Mouse (Mus musculus) lung, embryonic 14.5 days (tissue): ENCODE results near the gene Gm15557. TPM values are rescaled to one million over a fixed set of nuclear protein-coding genes. Genes with fewer than 3 reads are reported as not detected.
A peak's percentile ranks its signal among the peaks of the same experiment; 100 is the strongest.

Source experiments
- ATAC-seq: fragments of 200-750 bp; cut with Nextera tagmentation; 2 replicates; pipeline ENCODE4 v1.8.0; 2017; ENCODE audit warnings: mild to moderate bottlenecking, moderate TSS enrichment, moderate library complexity; ENCODE audit not compliant: insufficient read depth
- DNase-seq: peaks from one replicate; pipeline ENCODE4 v3.0.0-alpha.2; 2015
- H3K27ac ChIP-seq: fragments of 300-500 bp; sonication (generic); 2 replicates; pipeline ENCODE4 v1.5.1; 2014; ENCODE audit warnings: low read depth, mild to moderate bottlenecking, moderate library complexity
- H3K27me3 ChIP-seq: fragments of 300-500 bp; sonication (generic); 2 replicates; pipeline ENCODE4 v1.6.1; 2014; ENCODE audit warnings: low read length, control low read depth; ENCODE audit not compliant: insufficient read depth
- H3K36me3 ChIP-seq: fragments of 300-500 bp; sonication (generic); 2 replicates; pipeline ENCODE4 v1.6.1; 2014; ENCODE audit warnings: control low read depth; ENCODE audit not compliant: insufficient read depth
- H3K4me1 ChIP-seq: fragments of 300-500 bp; sonication (generic); 2 replicates; pipeline ENCODE4 v1.6.1; 2014; ENCODE audit warnings: antibody characterized with exemption, control low read depth; ENCODE audit not compliant: insufficient read depth
- H3K4me2 ChIP-seq: fragments of 300-500 bp; sonication (generic); 2 replicates; pipeline ENCODE4 v1.6.1; 2014; ENCODE audit warnings: mild to moderate bottlenecking
- H3K4me3 ChIP-seq: fragments of 300-500 bp; sonication (generic); 2 replicates; pipeline ENCODE4 v1.5.1; 2014; ENCODE audit warnings: low read depth, low read length
- H3K9ac ChIP-seq: fragments of 300-500 bp; sonication (generic); 2 replicates; pipeline ENCODE4 v1.6.1; 2014
- H3K9me3 ChIP-seq: fragments of 300-500 bp; sonication (generic); 2 replicates; pipeline ENCODE4 v1.6.1; 2016; ENCODE audit warnings: low read depth, low read length, control low read depth
- CTCF ChIP-seq: IDR thresholded peaks from 2 replicates; pipeline ENCODE4 v1.5.1; 2016; ENCODE audit warnings: antibody characterized with exemption, low read depth
- WGBS: fragments of 180-500 bp; shearing (Covaris S2); extraction: QIAGEN DNeasy Blood & Tissue Kit; methylation state at CpG from one replicate; pipeline ENCODE4 v1.1.7; 2014; 5-methylcytosine and 5-hydroxymethylcytosine counted together
- polyA plus RNA-seq: library from polyadenylated mRNA; unstranded; fragments of >200 nt; fragmentation: Nextera tagmentation; extraction: Ambion mirVana; gene quantifications from 2 replicates; pipeline ENCODE4 v1.2.1, GENCODE M21; 2014

Gm15557 gene
- polyA plus RNA-seq, 1 experiment from 2014 or later, result not detected

DNA sequence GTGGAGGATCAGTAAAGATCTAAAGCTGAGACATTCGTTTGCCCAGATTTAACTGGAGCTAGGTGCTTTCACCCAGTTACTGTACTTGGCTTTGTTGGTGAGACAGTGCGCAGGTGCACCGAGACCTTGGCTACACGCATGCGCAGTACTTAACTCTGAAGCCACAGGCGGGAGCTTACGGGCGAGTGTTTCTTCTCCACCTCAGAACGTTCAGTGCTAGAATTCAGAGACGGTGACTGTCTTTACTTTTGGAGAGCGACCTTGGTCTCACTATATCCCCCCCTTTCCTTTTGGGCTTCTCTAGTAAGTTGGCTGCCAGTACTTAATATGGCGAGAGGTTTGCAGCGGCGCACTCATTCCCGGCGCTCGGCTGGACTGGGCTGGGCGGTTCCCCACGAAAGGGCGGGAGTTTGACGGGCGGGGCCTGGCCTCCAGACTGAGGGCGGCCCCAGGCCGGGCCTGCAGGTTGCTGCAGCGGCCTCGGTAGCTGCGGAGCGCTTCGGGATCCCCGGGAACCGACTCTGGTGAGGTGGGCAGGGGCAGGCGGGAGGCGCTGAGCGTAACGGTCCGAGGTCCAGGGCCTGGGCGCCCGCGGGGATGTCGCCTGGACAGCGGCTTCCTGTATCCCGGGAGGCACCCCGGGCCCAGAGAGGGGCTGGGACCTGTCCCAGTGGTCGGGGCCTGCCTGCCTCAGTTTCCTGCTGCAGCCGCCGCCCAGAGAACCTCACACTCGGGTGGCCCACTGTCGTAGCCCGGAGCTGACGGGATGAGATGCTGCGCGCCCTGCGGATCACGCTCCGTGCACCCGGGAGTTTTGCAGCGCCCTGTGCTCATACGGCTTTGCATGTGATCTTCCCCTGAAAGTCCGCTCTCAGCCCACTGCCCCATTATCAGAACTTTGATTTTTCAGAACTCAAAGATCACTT, 15.9 kb downstream of the Gm15557 start, which contains the start of gene Cep250:
Cep250 (plus strand) TSS at position 325 of the 926 bp plus-strand sequence.
- Histone ChIP-seq H3K36me3 (peaks cover 4% of the 10 kb centered on the region; the same call in 1 of the 2 replicates), H3K9ac (peak within 1 kb of the TSS; percentile 94), H3K9me3 (no peaks in the 10 kb centered on the region), H3K27ac (peak within 1 kb of the TSS; percentile 85), H3K4me1 (0 out of 2 replicates have a peak, but pooled peaks cover 7% of the 10 kb centered on the region), H3K27me3 (no peaks in the 10 kb centered on the region), H3K4me3 (peak within 1 kb of the TSS; percentile 94), H3K4me2 (peak within 1 kb of the TSS; percentile 78)
- DNase-seq, result peak; percentile 95
- no peak for TF ChIP-seq CTCF
- peak; percentile 98 for ATAC-seq
- under 1% methylated on average over 59 of the region's 59 CpGs for WGBS

DNA sequence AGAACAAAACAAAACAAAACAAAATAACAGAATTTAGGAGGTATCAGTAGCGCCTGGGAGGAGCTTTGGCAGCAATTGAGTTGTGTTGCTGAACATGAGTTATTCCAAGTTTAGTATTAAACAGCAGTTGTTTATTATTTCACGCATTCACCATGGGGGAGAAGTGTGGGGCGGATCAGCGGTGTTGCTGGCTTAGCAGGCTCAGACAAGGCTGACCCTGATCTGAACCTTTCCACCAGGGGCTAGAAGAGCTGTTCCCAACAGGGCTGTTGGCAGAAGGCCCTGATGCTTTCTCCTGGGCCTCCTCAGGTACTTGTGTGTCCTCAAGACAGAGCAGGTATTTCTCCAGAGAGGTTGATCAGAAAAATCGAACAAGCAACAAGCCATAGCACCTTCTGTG, 19.5 kb downstream of the Gm15557 start:
- H3K4me2 ChIP-seq, result no peak overlapping the region
- H3K4me1 ChIP-seq, result 0 out of 2 replicates have a peak, but pooled peaks cover 7% of the 10 kb centered on the region
- WGBS, result 70% methylated on average over 5 of the region's 5 CpGs
- no peak overlapping the region for H3K27ac ChIP-seq
- DNase-seq (no peak), ATAC-seq (no peak)
- H3K9me3 ChIP-seq, result no peaks in the 10 kb centered on the region
- no peak overlapping the region for H3K4me3 ChIP-seq
- H3K27me3 ChIP-seq, result no peaks in the 10 kb centered on the region
- peaks cover 37% of the 10 kb centered on the region for H3K36me3 ChIP-seq
- no peak for TF ChIP-seq CTCF
- H3K9ac ChIP-seq, result no peak overlapping the region

DNA sequence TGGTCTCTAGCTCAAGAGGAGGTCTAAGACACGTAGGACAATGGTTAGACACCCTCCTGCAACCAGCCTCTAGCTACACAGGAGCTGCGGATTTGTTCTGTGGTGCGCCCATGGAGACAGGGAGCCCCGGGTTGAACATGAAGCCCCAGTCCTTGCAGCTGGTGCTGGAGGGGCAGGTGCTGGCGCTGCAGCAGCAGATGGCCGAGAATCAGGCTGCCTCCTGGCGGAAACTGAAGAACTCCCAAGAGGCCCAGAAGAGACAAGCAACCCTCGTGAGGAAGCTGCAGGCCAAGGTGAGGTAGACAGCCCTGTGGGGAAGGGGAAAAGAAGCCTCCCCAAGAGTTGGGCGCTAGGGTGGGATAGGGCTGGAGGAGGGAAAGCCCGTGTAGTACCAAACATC, 21.3 kb downstream of the Gm15557 start:
- Histone ChIP-seq H3K27me3 (no peaks in the 10 kb centered on the region), H3K4me3 (no peak overlapping the region), H3K36me3 (peaks cover 54% of the 10 kb centered on the region), H3K4me1 (0 out of 2 replicates have a peak, but pooled peaks cover 7% of the 10 kb centered on the region), H3K9me3 (no peaks in the 10 kb centered on the region), H3K9ac (no peak overlapping the region), H3K4me2 (no peak overlapping the region), H3K27ac (no peak overlapping the region)
- 82% methylated on average over 10 of the region's 10 CpGs for WGBS
- ATAC-seq, result no peak
- no peak for DNase-seq
- TF ChIP-seq CTCF, result no peak

DNA sequence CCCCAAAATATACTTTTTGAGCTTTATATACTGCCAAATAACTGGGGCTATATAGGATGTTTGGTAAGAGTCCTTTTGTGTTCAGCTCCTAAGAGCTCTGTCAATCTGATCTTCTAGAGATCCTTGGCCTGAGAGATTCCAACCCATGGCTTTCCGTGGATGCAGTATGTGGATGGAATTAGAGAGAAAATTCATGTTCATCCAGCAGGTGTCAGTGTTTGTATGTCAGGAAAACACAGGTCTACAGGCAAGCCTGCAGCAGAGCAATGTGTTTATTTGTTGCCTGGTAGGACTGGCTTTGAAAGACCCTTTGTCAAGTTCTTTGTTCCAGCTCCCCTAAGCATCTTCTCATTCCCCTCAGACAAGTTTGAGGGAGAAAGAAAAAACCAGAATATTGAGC, 22.5 kb downstream of the Gm15557 start:
- ATAC-seq (no peak), DNase-seq (peak; percentile 71)
- no peaks in the 10 kb centered on the region for H3K4me1 ChIP-seq
- peaks cover 65% of the 10 kb centered on the region for H3K36me3 ChIP-seq
- WGBS, result 43% methylated on average over 1 of the region's 1 CpGs
- no peak overlapping the region for H3K9ac ChIP-seq
- no peaks in the 10 kb centered on the region for H3K9me3 ChIP-seq
- no peaks in the 10 kb centered on the region for H3K27me3 ChIP-seq
- H3K27ac ChIP-seq, result no peak overlapping the region
- no peak overlapping the region for H3K4me3 ChIP-seq
- TF ChIP-seq CTCF, result peak; percentile 49
- no peak overlapping the region for H3K4me2 ChIP-seq

DNA sequence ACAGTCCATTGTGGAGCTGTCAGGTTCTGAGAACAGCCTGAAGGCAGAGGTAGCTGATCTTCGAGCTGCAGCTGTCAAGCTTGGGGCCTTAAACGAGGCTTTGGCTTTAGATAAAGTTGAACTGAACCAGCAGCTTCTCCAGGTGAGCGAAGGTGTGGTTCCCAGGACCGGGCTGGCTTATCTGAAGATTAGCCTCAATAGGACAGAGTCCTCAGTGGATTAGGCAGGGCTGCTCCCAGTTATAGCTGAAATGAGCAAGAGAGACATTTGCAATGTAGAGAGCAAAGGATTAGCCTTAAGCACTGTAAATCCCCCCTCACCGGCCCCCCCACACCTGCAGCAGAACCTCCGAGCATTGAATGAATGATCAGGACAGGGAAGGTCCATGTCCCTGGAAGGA, 32.8 kb downstream of the Gm15557 start:
- Histone ChIP-seq H3K27me3 (no peaks in the 10 kb centered on the region), H3K9me3 (no peaks in the 10 kb centered on the region), H3K36me3 (peaks cover 88% of the 10 kb centered on the region), H3K4me2 (no peak overlapping the region), H3K4me3 (no peak overlapping the region), H3K27ac (no peak overlapping the region), H3K4me1 (no peaks in the 10 kb centered on the region), H3K9ac (no peak overlapping the region)
- TF ChIP-seq CTCF, result no peak
- WGBS, result 84% methylated on average over 6 of the region's 6 CpGs
- DNase-seq (no peak), ATAC-seq (no peak)

DNA sequence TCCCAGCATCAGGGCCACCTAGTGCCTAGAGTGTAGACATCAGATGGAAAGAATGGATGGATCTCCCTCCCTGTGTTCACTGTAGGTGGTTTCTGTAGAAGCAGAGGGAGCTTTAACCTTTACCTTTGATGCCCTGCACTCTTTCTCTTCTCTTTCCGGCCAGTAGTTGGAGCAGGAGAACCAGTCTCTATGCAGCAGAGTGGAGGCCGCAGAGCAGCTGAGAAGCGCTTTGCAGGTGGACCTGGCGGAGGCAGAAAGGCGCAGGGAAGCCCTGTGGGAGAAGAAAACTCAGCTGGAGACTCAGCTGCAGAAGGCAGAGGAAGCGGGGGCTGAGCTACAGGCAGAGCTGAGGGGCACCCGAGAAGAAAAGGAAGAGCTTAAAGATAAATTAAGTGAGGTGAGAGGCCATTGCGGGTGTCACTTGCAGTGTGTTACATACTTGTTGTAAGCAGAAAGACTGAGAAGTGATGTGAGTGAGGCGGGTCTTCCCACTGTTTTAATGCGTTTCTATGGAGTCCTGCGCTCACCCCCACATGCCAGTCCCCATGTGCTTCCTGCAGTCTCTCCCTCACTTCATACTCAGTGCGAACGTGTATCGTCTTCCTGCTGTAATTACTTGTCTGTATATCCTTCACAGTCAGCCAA, 33.7 kb downstream of the Gm15557 start:
- TF ChIP-seq CTCF, result no peak
- Histone ChIP-seq H3K9ac (no peak overlapping the region), H3K9me3 (no peaks in the 10 kb centered on the region), H3K36me3 (peaks cover 87% of the 10 kb centered on the region), H3K27me3 (no peaks in the 10 kb centered on the region), H3K4me2 (no peak overlapping the region), H3K4me1 (no peaks in the 10 kb centered on the region), H3K27ac (no peak overlapping the region), H3K4me3 (no peak overlapping the region)
- ATAC-seq (no peak), DNase-seq (no peak)
- WGBS, result 66% methylated on average over 14 of the region's 14 CpGs

DNA sequence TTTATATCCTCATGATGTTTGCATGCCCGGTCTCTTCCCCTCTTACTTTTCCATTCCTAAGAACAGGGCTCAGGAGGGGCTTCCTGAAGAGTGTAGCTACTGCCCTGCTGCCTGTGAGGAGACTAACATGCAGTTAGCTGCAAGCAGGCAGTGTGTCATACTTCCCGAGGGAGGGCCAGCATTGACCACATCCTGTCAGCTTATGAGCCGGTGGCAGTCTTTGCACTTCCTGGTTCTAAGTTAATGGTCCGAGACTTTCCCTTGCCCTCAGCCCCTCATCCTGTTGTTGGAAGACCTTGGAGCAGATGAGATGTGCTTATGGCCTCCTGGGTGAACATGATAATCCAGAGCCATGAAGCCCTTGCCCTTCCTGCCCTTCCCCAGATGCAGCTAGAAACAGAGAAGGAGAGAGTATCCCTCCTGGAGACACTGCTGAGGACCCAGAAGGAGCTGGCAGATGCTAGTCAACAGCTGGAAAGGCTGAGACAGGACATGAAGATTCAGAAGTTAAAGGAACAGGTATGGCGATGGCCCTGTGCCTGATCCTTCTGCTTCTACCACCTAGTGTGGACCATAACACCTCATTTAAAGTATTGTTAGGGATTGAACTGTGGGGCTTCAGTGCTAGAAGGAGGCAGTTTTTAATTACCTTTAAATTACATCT, 38.9 kb downstream of the Gm15557 start:
- Histone ChIP-seq H3K4me3 (no peak overlapping the region), H3K9me3 (no peaks in the 10 kb centered on the region), H3K4me1 (no peaks in the 10 kb centered on the region), H3K27me3 (no peaks in the 10 kb centered on the region), H3K4me2 (no peak overlapping the region), H3K36me3 (peaks cover 90% of the 10 kb centered on the region), H3K27ac (no peak overlapping the region), H3K9ac (no peak overlapping the region)
- WGBS, result 75% methylated on average over 5 of the region's 5 CpGs
- DNase-seq (peak; percentile 26), ATAC-seq (no peak)
- TF ChIP-seq CTCF, result no peak
